Mouse (Mus musculus): ENCODE data around the gene Pold1.

DNA sequence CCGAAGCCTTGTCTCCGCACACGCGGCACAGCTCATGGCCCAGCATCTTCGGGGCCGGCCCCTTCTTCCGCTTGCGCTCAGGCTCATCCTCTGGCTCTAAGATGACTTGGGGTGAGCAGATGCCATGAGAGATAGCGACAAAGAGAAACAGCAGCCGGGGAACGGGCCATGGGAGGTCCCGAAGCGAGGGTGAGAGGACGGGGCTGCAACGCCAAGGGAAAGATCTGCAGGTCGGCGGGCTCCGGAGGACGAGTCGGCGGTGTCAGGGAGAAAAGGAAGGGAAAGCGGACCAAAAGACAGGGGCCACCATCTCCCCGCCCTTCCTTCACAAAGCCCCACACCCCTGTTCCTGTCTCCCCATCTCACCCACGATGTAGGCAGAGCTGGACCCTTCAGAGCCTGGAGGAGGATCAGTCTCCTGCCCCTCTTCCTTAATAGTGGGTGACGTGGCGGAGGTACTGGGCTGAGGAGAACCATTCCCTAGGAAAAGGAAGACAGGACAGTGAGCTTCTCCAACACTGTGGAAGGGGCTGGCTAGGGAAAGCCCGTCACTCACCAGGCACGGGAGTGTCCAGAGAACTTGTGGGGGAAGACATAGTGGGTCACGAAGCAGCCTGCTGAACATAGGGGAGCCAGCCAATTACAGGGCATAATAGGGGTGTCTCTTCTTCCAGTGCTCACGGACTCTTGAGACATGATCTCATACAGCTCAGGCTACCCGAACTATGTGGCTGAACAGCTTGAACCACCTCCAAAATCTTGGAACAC is 3.7 kb upstream of the Pold1 start:
- TF ChIP-seq CTCF (IDR thresholded peaks at IDR 0.05; ENCODE audit: control insufficient read depth, insufficient read depth, insufficient replicate concordance, low read depth, low read length) (no peak), POLR2A (IDR thresholded peaks at IDR 0.05; ENCODE audit: control insufficient read depth, low read depth, low read length) (no peak)
